Mouse (Mus musculus): ENCODE results near the gene Rgs14.

Rgs14 gene

GRCm38 (mm10) chr13:55344286-55344685 lies 25.2 kb upstream of the Rgs14 start:
- no peak for DNase-seq (ENCODE audit: extremely low spot score, low spot score)

DNA sequence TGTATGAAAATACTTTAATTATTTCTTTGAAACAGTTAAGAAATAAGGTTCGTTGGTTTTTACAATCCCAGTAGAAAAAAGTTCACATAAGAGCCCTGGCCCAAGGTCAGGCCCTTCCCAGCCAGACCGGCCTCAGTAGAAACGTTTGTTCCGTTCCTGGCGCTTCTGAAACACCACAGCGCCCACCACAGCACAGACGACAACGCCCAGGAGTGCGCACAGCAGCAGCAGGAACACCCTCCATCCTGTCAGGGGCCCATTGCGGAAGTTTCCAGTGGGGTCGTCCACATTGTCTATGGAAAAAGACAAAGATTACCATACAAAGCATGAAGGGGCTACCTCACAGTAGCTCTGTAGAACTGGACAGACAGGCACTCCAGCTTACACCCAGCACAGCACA lies 22.8 kb upstream of the Rgs14 start:
- no peak for DNase-seq (ENCODE audit: extremely low spot score, low spot score)

DNA sequence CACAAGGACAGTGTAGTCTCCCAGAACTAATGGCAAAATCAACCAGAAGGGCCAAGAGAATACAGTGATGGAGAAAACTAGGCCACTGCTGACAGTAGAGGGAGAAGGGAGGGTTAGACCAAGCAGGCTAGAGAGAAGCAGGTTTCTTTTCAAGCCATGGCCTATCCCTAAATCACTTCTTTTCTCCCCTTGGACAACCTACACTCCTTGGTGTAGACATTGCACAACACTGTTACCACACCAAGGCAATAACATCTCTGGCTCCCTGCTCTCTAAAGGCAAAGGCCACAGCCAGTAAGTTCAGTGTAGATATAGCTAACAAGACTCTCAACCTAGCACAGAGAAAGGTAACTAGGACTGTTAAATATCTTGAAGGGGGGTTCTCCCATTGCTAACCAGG lies 8.4 kb upstream of the Rgs14 start:
- DNase-seq (ENCODE audit: extremely low spot score, low spot score), result no peak

DNA sequence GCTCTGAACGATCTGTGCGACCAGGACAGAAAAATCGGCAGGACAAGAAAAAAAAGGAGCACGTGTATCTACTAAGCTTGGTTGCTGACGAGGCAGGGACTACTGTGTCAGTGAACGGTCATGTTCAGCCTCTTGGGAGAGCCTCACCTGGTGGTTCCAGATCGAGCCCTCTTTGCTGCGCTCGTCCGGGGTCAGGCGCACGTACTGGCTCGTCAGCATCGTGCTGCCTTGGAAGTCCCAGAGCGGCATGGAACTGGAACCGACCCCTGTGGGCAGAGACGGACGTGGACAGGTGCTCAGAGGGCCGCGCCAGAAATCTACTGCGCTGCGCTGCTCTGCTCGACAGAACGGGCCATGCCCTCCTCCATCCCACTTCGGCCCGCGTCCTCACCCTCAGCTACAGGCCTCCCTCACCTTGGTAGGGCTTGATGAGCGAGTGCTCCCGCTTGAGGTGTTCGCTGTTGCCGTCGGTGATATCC lies 7.5 kb upstream of the Rgs14 start:
- DNase-seq (ENCODE audit: extremely low spot score, low spot score), result no peak

- DNase-seq (ENCODE audit: extremely low spot score, low spot score), result peak; percentile 96
Measured at GRCm38 (mm10) chr13:55362453-55363060, 7.0 kb upstream of the Rgs14 start, which contains the start of gene Lman2. Gene Lman2 (minus strand): TSS chr13:55362783.

DNA sequence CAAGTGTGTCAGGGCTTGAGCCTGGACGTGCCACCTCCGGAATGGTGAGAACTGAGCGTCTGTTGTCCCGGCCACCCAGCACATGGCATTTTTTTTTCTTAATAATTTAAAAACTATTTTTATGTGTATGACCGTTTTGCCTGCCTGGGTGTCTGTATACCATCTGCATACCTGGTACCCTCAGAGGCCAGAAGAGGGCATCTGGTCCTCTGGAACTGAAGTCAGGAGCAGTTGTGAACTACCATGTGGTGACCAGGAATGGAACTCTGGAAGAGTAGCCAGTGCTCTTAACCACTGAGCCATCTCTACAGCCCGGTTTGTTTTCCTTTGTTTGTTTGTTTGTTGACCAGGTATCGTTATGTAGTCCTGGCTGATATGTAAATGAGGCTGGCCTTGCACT lies 1.1 kb upstream of the Rgs14 start:
- no peak for DNase-seq (ENCODE audit: extremely low spot score, low spot score)

DNA sequence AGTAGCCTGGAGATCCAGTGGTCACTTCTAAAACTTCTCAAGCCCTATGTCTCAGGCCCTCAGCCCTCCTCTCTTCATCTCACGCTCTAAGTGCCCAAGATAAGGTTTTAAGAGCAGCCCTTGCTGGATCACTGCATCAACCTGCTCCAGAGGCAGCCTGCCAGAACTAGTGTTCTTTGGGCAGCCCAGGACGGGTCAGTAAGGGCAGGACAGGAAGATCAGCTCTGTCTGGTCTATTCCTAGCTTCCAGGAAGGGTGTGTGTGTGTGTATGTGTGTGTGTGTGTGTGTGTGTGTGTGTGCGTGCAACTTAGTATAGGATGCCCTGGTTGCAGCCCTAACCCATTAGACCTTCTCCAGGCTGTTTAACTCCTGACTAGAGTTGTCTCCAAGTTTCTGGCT lies 702 bp downstream of the Rgs14 start:
- no peak for DNase-seq (ENCODE audit: extremely low spot score, low spot score)

DNA sequence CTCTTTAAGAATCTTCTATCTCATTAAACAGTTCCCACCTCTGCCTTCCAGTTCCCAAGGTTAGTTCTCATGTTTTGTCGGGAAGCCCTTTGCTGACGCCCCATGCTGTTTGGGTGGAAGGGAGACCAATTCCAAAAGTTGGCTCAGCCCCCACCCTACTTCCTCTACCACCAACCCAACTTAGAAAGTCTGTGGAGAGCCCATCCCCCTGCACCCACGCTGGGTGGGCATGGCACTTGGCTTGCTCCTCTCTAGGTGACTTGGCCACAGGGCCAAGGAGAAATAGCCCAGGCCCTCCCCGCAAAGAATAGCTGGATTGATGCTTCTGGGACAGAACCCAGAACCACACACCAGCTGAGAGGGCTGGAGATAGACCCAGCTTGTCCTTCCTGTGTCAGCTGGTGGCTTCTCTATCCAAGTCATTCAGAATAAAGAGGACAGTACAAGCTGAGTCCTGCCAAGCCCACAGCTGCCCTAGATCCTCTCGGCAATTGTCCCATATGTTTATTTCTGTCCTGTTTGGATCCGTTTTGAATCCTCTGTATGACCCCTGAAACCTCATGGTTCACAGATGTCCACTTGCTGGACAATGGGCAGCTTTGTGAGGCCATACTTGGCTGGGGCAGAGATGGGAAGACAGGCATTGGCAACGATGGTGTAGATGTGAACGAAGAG lies 1.6 kb downstream of the Rgs14 start:
- DNase-seq (ENCODE audit: extremely low spot score, low spot score), result no peak

DNA sequence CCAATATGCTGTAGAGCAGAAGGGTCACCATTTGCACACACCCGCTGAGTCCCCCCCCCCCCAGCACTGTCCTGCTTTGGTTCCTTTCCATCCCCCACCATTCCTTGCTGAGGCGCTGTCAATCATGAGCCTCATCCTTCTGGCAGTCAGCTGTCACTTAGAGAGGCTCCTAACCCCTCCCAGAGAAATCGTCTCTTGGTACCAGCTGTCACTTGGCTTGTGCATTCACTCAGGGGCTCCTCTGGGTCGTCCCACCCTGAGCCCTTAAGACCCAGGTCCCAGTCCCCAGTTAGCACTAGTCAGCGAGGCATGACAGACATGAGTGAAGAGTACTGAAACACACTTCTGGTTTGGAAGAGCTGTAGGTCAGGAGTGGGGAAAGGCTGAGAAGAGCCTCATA lies 2.2 kb downstream of the Rgs14 start:
- no peak for DNase-seq (ENCODE audit: extremely low spot score, low spot score)

DNA sequence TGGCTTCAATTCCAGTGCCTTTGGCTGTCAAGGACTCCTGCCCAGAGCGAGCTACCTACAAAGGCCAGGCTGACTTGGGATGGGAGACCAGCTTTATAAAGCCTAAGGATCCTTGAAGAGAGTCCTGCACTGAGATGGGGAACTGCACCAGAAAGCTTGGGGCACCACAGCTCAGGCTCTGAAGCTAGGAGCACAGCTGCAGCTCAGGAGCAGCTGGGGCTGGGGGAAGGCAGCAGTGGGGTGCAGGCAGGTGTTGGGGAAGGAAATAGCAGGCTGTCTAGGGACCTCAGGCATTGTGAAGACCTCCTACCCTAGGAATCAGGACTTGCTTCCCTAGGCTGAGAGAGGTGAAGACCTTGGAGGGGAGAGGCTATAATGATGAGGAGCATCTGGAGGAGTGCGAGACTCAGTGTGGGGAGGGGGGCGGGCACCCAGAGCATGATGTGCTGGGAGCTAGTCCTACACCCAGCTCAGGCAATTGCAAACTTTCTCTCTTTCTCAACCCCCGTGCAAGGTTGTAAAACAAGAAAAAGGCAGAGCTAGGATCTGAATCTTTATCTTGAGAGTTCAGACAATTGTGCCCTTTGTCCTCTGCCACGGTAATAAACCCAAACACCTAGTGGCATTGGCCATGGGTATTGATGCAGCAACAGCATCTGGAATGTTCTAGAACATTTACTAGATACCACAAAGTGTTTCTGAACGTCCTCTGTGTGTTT lies 4.8 kb downstream of the Rgs14 start:
- no peak for DNase-seq (ENCODE audit: extremely low spot score, low spot score)

- no peak for DNase-seq (ENCODE audit: extremely low spot score, low spot score)
Measured at GRCm38 (mm10) chr13:55375877-55376276, 6.3 kb downstream of the Rgs14 start.

DNA sequence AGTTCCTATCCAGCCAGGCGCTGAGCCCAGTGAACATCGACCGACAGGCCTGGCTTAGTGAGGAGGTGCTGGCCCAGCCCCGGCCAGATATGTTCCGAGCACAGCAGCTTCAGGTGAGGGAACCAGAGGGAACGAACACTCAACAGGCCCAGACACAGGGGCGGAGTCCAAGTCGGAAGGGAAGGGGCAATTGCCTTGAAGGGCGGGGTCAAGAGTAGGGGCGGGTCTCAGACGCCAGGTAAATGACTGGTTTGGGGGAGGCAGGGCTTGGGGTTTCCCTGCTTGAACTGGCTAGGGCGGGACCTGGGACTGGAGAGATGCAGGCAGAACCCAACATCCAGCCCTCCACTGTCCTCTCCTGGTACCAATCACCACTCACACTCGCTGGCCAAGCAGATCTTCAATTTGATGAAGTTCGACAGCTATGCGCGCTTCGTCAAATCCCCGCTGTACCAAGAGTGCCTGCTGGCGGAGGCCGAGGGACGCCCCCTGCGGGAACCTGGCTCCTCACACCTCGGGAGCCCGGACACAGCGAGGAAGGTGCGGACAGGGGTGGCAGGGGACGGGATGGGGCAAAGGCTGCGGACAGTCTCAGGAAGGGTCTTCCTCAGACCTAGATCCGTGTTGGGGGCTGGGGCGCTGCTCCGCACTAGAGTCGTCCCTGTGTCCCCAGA lies 9.5 kb downstream of the Rgs14 start:
- no peak for DNase-seq (ENCODE audit: extremely low spot score, low spot score)

DNA sequence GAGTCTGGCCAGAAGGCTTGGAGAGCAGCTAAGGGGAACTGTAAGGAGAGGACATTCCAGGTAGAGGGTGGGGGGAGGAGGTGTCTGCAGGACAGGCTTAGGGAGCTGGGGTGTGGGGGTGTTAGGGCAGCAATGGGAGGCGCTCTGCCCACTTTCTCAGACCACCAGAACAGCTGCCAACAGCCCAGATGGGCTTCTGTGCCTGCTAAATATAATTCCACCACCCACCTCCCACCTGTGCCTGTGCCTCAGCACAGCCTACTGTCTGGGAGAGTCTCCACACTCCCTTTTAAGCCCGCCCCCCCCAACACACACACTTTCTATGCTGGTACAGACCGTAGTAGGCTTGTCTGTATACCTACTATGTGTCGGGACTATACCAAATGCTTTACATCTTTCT lies 12.3 kb downstream of the Rgs14 start:
- no peak for DNase-seq (ENCODE audit: extremely low spot score, low spot score)

GRCm38 (mm10) chr13:55390644-55391043 lies 21.1 kb downstream of the Rgs14 start:
- DNase-seq (ENCODE audit: extremely low spot score, low spot score), result no peak

DNA sequence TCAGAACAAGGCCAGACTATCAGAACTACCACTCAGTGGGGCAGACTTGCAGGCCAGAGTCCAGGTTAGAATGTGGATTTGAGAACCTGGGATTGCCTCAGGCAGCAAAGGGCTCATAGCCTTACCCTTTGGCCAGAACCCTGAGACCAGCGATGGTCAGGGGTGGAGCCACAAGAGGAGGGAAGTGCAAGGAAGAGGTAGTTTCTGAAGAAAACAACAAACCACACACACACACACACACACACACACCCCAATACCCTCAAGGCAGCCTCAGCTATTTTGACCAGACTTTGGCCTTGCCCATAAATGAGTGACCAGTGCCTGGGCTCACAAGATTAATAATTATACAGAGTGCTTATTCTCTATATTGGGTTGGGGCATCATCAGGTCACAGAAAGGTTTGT lies 22.1 kb downstream of the Rgs14 start:
- DNase-seq (ENCODE audit: extremely low spot score, low spot score), result no peak

DNA sequence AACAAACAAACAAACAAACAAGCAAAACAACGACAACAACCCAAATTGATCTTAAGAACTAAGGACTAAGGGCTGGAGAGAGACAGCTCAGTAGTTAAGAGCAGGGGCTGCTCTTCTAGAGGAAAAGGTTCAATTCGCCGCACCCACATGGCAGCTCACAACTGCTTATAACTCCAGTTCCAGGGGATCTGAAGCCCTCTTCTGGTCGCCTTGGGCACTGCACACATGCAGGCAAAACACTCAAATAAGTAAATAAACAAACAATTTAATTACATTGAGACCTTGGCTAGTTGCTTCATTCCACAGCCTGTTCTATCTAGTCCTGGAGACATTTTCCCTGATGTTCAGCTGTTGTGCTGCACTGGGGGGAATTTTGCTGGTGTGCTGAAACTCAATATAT lies 23.4 kb downstream of the Rgs14 start:
- DNase-seq (ENCODE audit: extremely low spot score, low spot score), result no peak

DNA sequence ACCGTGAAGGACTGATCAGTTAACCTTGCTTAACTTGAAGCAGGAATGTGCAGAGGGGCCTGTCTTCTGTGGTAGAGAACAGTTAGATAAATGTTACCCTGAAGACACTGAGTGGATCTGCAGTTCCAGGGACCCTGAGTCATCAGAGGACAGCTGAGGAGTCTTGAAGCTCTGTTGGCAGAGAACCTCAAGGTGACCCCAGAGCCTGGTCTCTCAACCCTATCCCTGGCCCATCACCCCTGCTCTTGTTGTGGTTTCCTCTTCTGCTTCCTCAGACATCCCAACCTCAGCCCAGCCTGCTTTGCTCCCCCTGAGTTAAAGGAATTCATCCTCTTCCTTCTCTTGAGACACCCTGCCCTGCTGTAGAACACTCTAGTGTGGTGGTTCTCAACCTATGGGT lies 28.6 kb downstream of the Rgs14 start, which contains the start of gene Slc34a1:
Slc34a1 (plus strand) TSS at position 100 of the 400 bp plus-strand sequence.
- no peak for DNase-seq (ENCODE audit: extremely low spot score, low spot score)

DNA sequence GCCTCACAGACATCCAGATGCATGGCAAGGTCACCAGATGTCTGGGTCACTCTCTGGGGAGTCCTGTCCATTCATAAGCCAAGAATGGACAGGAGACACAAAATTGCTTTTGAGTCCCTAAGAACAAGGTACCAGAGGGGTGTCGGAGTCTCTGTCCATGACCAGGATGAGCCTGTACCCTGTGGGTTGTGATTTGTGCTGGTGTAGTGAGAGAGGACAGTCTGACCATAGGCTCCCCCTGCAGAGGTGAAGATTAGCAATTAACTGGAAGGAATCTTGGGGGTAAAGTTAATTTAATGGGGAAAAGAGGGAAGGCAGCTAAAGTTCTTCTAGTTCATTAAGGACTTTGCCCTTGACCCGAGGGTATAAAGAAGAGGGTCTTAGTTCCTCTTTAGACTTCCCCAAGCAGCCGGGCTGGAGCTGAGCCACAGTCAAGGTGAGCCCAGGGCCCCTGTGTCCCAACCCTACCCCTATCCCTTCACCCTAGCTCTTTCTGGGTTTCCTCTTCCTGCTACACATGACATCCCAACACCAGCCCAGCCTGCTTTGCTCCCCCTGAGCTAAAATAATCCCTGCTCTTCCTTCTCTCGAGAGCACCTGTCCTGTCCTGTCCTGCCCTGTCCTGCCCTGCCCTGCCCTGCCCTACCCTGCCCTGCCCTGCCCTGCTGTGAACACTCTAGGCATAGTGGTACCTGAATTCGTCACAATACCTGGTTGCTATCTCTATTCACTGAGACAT lies 29.9 kb downstream of the Rgs14 start:
- no peak for DNase-seq (ENCODE audit: extremely low spot score, low spot score)

DNA sequence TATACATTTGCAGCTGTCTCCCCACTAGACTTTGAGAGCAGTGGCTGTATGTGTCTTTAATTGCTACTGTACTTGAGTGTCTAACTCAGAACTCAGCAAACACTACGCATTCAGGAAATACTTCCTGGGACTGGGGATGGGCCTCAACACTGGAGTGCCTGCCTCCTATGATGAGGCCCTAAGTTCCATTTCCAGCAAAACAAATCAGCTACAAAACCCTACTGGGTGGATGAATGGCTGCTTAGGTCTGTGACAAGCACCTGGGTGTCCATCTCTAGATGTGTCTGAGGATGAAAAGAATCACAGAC lies 30.5 kb downstream of the Rgs14 start:
- DNase-seq (ENCODE audit: extremely low spot score, low spot score), result no peak

- no peak for DNase-seq (ENCODE audit: extremely low spot score, low spot score)
Measured at GRCm38 (mm10) chr13:55403266-55403665, 33.7 kb downstream of the Rgs14 start.

Data from neural tube, embryonic 10.5 days (tissue).